Mouse (Mus musculus): ENCODE measurements around the gene Zfp770.
A peak's percentile ranks its signal among the peaks of the same experiment; 100 is the strongest.
"Not testable (repeated sequence)": the region's sequence is repeated elsewhere in the genome, so short reads cannot be mapped to it uniquely, and the experiment has no call there.

Zfp770 gene

GRCm38 (mm10) chr2:114200932-114201559 lies at the start of gene Zfp770:
Gene Zfp770 (minus strand): TSS chr2:114201469.
- peak; percentile 85 for DNase-seq (ENCODE audit: low read depth)

- no peak for DNase-seq (ENCODE audit: low read depth)
These were observed 48.2 kb upstream of the Zfp770 start for GRCm38 (mm10) chr2:114249440-114249839.

- no peak for DNase-seq (ENCODE audit: low read depth)
These were observed 36.4 kb upstream of the Zfp770 start for GRCm38 (mm10) chr2:114237639-114238038.

- no peak for DNase-seq (ENCODE audit: low read depth)
These were observed 35.3 kb upstream of the Zfp770 start for GRCm38 (mm10) chr2:114236566-114236965.

- DNase-seq (ENCODE audit: low read depth) = no peak
These were observed 34.3 kb upstream of the Zfp770 start for GRCm38 (mm10) chr2:114235584-114235983.

- no peak for DNase-seq (ENCODE audit: low read depth)
These were observed 30.0 kb upstream of the Zfp770 start for GRCm38 (mm10) chr2:114231248-114231647.

- no peak for DNase-seq (ENCODE audit: low read depth)
These were observed 27.4 kb upstream of the Zfp770 start for GRCm38 (mm10) chr2:114228672-114229071.

- DNase-seq (ENCODE audit: low read depth) = no peak
These were observed 3.8 kb upstream of the Zfp770 start for GRCm38 (mm10) chr2:114205036-114205435.

GRCm38 (mm10) chr2:114201574-114201973 lies 305 bp upstream of the Zfp770 start:
- DNase-seq (ENCODE audit: low read depth) = no peak

- no peak for DNase-seq (ENCODE audit: low read depth)
These were observed 4.8 kb downstream of the Zfp770 start for GRCm38 (mm10) chr2:114196421-114196820.

- DNase-seq (ENCODE audit: low read depth) = not testable (repeated sequence)
These were observed 14.3 kb downstream of the Zfp770 start, which contains the start of gene Aqr for GRCm38 (mm10) chr2:114186924-114187323. Gene Aqr (minus strand): TSS chr2:114187024.

- DNase-seq (ENCODE audit: low read depth) = no peak
These were observed 23.2 kb downstream of the Zfp770 start for GRCm38 (mm10) chr2:114177802-114178733.

GRCm38 (mm10) chr2:114174651-114175484 lies 26.4 kb downstream of the Zfp770 start:
- DNase-seq (ENCODE audit: low read depth) = peak; percentile 86

GRCm38 (mm10) chr2:114173248-114173647 lies 28.0 kb downstream of the Zfp770 start:
- no peak for DNase-seq (ENCODE audit: low read depth)

- no peak for DNase-seq (ENCODE audit: low read depth)
These were observed 33.4 kb downstream of the Zfp770 start for GRCm38 (mm10) chr2:114167837-114168236.

- DNase-seq (ENCODE audit: low read depth) = no peak
These were observed 39.3 kb downstream of the Zfp770 start for GRCm38 (mm10) chr2:114161978-114162377.

- no peak for DNase-seq (ENCODE audit: low read depth)
These were observed 43.9 kb downstream of the Zfp770 start for GRCm38 (mm10) chr2:114157345-114157744.

- no peak for DNase-seq (ENCODE audit: low read depth)
These were observed 44.6 kb downstream of the Zfp770 start for GRCm38 (mm10) chr2:114156639-114157038.

GRCm38 (mm10) chr2:114153247-114153646 lies 48.0 kb downstream of the Zfp770 start:
- peak; percentile 69 for DNase-seq (ENCODE audit: low read depth)

- peak; percentile 43 for DNase-seq (ENCODE audit: low read depth)
These were observed 54.3 kb downstream of the Zfp770 start for GRCm38 (mm10) chr2:114146864-114147458.

GRCm38 (mm10) chr2:114145315-114145801 lies 55.9 kb downstream of the Zfp770 start:
- DNase-seq (ENCODE audit: low read depth) = peak; percentile 91

- peak; percentile 89 for DNase-seq (ENCODE audit: low read depth)
These were observed 56.4 kb downstream of the Zfp770 start for GRCm38 (mm10) chr2:114144915-114145314.
